Mouse (Mus musculus) G1E (cell line): ENCODE data around the gene Plekhm2.

Experiments used
- CTCF ChIP-seq: IDR thresholded peaks from 2 replicates; pipeline ENCODE4 v1.5.1; 2012; ENCODE audit warnings: low read depth, low read length, inconsistent platforms, mixed read lengths
- GATA1 ChIP-seq: IDR thresholded peaks from 2 replicates; pipeline ENCODE4 v1.6.1; 2012; ENCODE audit warnings: borderline replicate concordance, low read length, inconsistent platforms, mixed read lengths
- TAL1 ChIP-seq: conservative IDR thresholded peaks from 2 replicates; pipeline ENCODE4 v1.6.1; 2012; ENCODE audit warnings: low read depth, low read length, inconsistent platforms, mixed read lengths

DNA sequence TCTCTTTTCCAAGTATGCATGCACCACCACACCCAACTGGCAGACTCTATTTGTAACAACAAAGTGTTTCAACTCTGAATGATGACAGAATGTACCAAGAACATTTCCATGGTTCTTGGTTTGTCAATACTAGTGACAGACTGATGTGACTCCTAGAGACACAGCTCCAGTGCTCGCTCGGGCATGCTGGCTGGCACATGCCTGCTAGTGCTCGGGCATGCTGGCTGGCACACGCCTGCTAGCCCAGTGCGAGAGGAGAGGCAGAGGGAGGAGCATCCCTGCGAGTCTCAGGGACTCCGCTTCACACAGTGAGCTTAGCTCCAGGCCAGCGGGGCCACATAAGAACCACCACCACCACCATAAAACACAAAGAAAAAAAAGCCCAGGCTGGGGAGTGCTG lies 30.0 kb upstream of the Plekhm2 start:
- no peak for TF ChIP-seq CTCF
- no peak for TF ChIP-seq TAL1
- TF ChIP-seq GATA1: no peak
